Mouse (Mus musculus): ENCODE measurements around the gene Ankrd31.

DNA sequence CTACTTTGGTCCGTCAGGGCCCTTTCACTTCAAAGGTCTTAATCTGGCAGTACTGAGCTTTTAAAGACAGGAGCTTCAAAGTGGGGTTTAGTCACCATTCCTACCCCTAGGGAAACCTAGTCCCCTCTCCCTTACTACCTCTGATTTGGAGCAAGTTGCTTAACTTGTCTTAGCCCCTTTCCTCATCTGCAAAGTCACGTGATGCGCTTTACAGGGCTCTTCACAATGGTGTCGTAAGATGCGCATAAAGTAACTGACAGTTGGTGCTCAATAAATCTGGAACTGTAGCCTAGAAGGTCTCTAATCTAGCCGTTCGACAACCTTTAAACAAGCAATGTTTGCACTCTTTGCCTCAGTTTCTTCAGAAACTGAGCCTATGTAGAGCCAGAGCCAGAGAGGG is 19.8 kb upstream of the Ankrd31 start:
- TF ChIP-seq POLR2A (IDR thresholded peaks at IDR 0.05; ENCODE audit: borderline replicate concordance, control insufficient read depth, low read depth, low read length) (no peak), CTCF (IDR thresholded peaks at IDR 0.05; ENCODE audit: control insufficient read depth, insufficient read depth, low read length) (no peak)
